Mouse (Mus musculus) G1E-ER4 (cell line): ENCODE data around the gene Psd4. TPM values are rescaled to one million over a fixed set of nuclear protein-coding genes. Genes with fewer than 3 reads are reported as not detected.

Experiments used
- GATA1 ChIP-seq: IDR thresholded peaks from one replicate; pipeline ENCODE4 v1.8.0; 2012; ENCODE audit warnings: low read length, inconsistent platforms
- polyA plus RNA-seq: library from polyadenylated mRNA; stranded (reverse); fragments of >175 nt; gene quantifications from 2 replicates; pipeline ENCODE4 v1.2.3, GENCODE M21; 2012

The Psd4 gene
- polyA plus RNA-seq, 1 experiment = 0.10 TPM

DNA sequence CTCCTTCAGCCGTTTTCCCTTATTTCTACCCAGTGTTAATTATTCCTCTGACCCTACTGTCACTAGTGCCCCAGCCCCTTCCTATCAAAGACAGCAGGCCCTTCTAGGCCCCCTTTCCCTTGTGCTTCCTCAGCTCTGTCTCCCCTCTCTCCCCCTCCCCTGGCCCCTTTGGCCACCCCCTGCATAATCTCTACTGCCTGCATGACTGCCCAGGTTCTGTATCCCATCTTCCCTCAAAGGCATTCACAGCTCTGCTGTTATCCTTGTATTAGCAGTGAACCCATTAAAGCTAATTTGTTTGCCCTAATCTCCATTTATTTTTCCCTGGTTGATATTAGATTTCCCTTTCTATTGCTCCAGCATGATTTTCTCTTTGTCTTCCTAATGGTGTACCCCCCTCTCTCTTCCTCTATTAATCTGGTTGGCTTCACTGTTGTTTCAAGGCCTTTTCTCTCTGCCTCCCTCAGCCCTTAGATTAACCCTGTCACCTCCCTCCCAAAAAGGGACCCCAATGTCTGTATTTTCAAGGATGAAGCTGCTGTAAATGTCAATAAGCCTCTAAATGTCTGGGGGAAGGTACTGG lies 87.1 kb downstream of the Psd4 start:
- no peak for TF ChIP-seq GATA1

DNA sequence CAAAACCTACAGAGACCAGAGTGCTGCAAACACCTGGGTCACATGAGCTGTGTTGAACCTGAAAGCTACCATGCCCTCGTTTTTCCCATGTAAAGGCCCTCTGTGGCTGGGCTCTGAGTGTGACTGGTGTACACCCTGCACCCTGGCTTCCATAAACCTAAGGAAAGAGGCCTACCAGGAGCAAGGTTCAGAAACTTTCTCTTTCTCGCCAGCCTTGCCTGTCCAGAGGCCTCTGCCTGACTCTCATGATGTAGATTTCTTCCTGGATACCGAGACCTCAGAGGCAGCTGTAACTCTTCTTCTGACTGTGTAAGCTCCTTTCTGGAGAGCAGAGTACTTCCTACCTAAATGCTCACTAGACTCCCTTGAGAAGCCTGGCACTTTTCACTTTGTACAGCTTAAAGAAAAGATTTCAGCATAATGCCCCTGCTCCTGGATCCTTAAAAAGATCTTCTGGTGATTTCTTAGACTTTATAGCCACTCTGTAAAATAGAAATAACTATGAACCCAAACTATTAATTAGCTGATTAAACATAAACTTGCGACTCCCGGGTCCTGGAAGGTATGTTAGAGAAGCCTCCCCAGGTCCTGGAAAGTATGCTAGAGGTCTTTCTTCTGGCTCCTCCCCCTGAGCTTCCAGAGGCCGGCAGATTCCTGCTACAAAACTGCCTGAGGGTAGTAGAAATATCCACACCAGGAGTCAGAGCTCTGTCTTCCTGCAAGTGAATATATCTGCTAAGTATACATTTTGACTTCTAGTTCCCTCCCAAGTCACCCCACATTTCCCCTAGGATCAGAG lies 87.9 kb downstream of the Psd4 start:
- no peak for TF ChIP-seq GATA1

DNA sequence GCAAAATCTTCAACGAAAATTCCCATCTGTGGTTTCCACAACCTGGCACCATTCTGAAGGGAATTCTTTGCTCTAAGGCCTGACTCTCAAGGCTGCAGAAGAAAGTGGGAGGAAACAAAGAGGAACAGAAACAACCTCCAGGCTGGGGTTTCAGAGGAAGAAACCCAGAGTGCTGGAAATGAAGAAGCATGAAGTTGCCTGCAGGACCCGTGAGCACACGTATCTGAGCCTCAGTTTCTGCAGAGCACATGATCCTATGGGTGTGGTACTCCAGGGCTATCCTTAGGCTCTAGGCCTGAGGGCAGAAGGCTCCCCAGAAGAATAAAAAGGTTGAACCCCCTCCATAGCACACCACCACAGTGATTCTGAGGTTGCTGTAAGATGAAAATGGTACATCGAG lies 89.5 kb downstream of the Psd4 start:
- no peak for TF ChIP-seq GATA1

DNA sequence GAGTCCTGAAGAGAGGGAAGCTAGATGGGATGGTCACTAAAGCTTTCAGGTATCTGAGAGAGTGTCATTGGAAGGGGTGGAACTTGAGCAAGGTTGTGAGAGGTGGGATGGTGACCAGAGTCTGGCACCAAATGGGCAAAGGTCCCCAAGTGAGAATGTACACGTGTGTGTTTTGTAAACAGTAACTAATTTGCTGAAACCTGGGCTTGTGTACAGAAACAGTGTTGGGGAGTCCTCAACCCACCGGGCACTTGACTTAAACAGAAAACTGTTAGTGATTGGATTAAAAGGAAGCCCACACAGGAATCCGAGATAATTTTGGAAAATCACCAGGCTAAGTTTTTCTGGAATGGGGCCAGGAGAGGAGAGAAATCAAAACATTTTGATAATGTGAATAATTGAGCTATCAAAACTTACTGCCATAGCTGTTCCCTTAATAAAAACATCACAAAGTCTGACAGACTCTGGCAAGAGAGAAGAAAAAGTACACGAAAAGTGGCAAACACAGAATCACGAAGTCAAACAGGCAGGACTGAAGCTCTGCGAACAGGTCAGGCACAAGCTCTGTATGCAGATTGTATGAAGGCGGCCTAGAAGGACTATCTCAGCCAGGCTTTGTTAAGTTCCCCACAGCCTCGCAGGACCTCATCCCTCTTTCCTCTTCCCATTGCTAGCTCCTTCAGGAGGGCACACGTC lies 92.9 kb downstream of the Psd4 start:
- no peak for TF ChIP-seq GATA1

DNA sequence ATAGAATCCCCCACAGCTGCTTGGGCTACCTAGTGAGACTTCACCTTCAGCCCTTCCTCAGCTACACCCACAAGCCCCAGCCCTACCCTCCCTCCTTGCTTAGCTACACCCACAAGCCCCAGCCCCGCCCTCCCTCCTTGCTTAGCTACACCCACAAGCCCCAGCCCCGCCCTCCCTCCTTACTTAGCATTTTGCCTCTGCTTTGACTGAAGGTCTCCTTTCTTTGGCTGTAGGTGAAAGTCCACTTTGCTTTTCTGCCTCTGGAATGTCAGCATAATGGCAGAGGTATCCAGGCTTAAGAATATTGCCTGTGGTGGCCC lies 93.4 kb downstream of the Psd4 start:
- no peak for TF ChIP-seq GATA1

Other genes with a start within 250 kb of the Psd4 start
- gene Il1f8, start 214.4 kb upstream of the Psd4 start, polyA plus RNA-seq = not detected in 2 replicates
- gene Il1f9, start 181.1 kb upstream of the Psd4 start, polyA plus RNA-seq = not detected in 2 replicates
- not detected in 2 replicates for gene Il1f6, start 152.2 kb upstream of the Psd4 start, polyA plus RNA-seq
- gene Il1f5, start 90.6 kb upstream of the Psd4 start, polyA plus RNA-seq = not detected in 2 replicates
- not detected in 2 replicates for gene Il1f10, start 76.4 kb upstream of the Psd4 start, polyA plus RNA-seq
- not detected in 2 replicates for gene Il1rn, start 30.7 kb upstream of the Psd4 start, polyA plus RNA-seq
- not detected in 2 replicates for gene Pax8, start 108.0 kb downstream of the Psd4 start, polyA plus RNA-seq